In the genomic region with DNA sequence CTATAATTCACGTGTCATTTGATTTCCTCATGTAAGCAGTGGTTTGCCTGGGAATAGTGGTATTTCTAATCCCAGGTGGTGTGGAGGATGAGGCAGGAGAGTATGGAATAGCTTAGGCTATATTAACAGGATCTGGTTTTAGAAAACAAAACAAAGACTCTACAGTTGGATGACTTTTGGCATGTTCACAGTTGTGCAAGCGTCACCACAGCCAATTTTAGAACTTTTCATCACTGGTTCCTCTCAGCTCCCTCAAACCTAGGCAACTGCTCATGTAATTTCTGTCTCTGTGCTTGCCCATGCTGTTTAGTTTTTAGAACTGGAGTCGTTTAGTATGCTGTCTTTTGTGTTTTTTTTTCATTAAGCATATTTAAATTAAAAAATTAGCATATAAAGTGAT, we compare ENCODE assay signal across 16 mouse cellular contexts. TPM values are rescaled to one million over a fixed set of nuclear protein-coding genes. Genes with fewer than 3 reads are reported as not detected.
A peak's percentile ranks its signal among the peaks of the same experiment; 100 is the strongest.
DNase-seq lines count a peak whose midpoint lies in the region; ATAC-seq and TF ChIP-seq lines count a peak whose summit lies in the region.
"Had no signal": no experiment of that assay in that cellular context is flagged by ENCODE, and none has a peak within 500 bp of the region (broad histone marks: within the 10 kb centered on the region; RNA-seq: fewer than 3 reads in every experiment).

No protein-coding gene starts in this region.

- TF ChIP-seq POLR2A in CH12.LX (IDR thresholded peaks at IDR 0.05; ENCODE audit: low read depth, low read length), result no peak

- TF ChIP-seq CTCF in lung, postnatal 0 days (IDR thresholded peaks at IDR 0.05), result no peak
- TF ChIP-seq CTCF in CH12.LX (conservative IDR thresholded peaks at IDR 0.05 in 1 of 2, IDR thresholded peaks at IDR 0.05 in 1 of 2; ENCODE audit: low read depth in 2 of 2, low read length in 2 of 2), result no peak

- dilution Hi-C loops in CH12.LX (cut with MboI; ENCODE audit: extremely low pct_ligation_motif_present, extremely low pct_unique_long_range_greater_than_20kb, low sequenced_read_pairs), result no loop called here

- no peaks in the 10 kb centered on the region for H3K27me3 ChIP-seq in heart, embryonic 10.5 days (ENCODE audit: insufficient read depth, poor library complexity, severe bottlenecking)
- no peaks in the 10 kb centered on the region for H3K27me3 ChIP-seq in lung, postnatal 0 days (replicated peaks; ENCODE audit: insufficient read depth, low read length)
- H3K27me3 ChIP-seq in CH12.LX (replicated peaks), result no peaks in the 10 kb centered on the region
- H3K27me3 ChIP-seq: embryonic facial prominence, embryonic 12.5 days; intestine, embryonic 15.5 days; Patski had no signal

- ATAC-seq in lung, postnatal 0 days, result no peak
- ATAC-seq in megakaryocyte progenitor cell, adult 5-6 weeks (replicated peaks; ENCODE audit: poor library complexity), result peak; percentile 29
- ATAC-seq: intestine, embryonic 15.5 days; Patski had no signal

- peaks cover 81% of the 10 kb centered on the region for H3K79me2 ChIP-seq in CH12.LX (replicated peaks; ENCODE audit: control insufficient read depth, extremely low read depth, insufficient read depth, poor library complexity, severe bottlenecking)

- H3K4me1 ChIP-seq in heart, embryonic 10.5 days, result peaks cover 39% of the 10 kb centered on the region
- peaks cover 21% of the 10 kb centered on the region; the same call in 1 of the 2 replicates for H3K4me1 ChIP-seq in lung, postnatal 0 days (ENCODE audit: insufficient read depth, low read depth, low read length)
- peaks cover 25 to 71% of the 10 kb centered on the region in 2 experiments for H3K4me1 ChIP-seq in CH12.LX (ENCODE audit: control insufficient read depth in 1 of 2, insufficient read depth in 2 of 2)

- WGBS in heart, embryonic 10.5 days, result 80% methylated on average over 3 of the region's 3 CpGs
- 66% methylated on average over 3 of the region's 3 CpGs for WGBS in lung, postnatal 0 days

- no peak overlapping the region for H3K27ac ChIP-seq in heart, embryonic 10.5 days
- no peak overlapping the region for H3K27ac ChIP-seq in lung, postnatal 0 days (ENCODE audit: low read length)
- H3K27ac ChIP-seq in CH12.LX (ENCODE audit: insufficient read depth, low read depth), result peak overlapping the region; percentile 69
- H3K27ac ChIP-seq: embryonic facial prominence, embryonic 12.5 days; intestine, embryonic 15.5 days; limb, embryonic 10.5 days had no signal

- TF ChIP-seq RAD21 in CH12.LX (IDR thresholded peaks at IDR 0.05; ENCODE audit: low read depth, low read length), result no peak

- no peak overlapping the region for H3K4me2 ChIP-seq in lung, postnatal 0 days (replicated peaks; ENCODE audit: low read depth, low read length)
- H3K4me2 ChIP-seq in CH12.LX (ENCODE audit: insufficient read depth, low read depth, poor library complexity, severe bottlenecking), result peak overlapping the region; percentile 58
- H3K4me2 ChIP-seq: embryonic facial prominence, embryonic 12.5 days; intestine, embryonic 15.5 days had no signal

- no peaks in the 10 kb centered on the region for H3K36me3 ChIP-seq in heart, embryonic 10.5 days
- no peaks in the 10 kb centered on the region for H3K36me3 ChIP-seq in lung, postnatal 0 days (ENCODE audit: insufficient read depth, low read length)
- H3K36me3 ChIP-seq in CH12.LX (replicated peaks in 1 of 2; ENCODE audit: control insufficient read depth in 1 of 2, insufficient read depth in 1 of 2, low read length in 1 of 2), result peaks cover 0 to 22% of the 10 kb centered on the region in 2 experiments
- H3K36me3 ChIP-seq: embryonic facial prominence, embryonic 12.5 days; intestine, embryonic 15.5 days; limb, embryonic 10.5 days had no signal

- no peaks in the 10 kb centered on the region for H3K9me3 ChIP-seq in heart, embryonic 10.5 days
- H3K9me3 ChIP-seq in lung, postnatal 0 days (ENCODE audit: low read length), result no peaks in the 10 kb centered on the region
- H3K9me3 ChIP-seq in CH12.LX (replicated peaks; ENCODE audit: low read length), result no peaks in the 10 kb centered on the region
- H3K9me3 ChIP-seq: embryonic facial prominence, embryonic 12.5 days; intestine, embryonic 15.5 days; limb, embryonic 10.5 days had no signal

- no peak for TF ChIP-seq EP300 in lung, postnatal 0 days (IDR thresholded peaks at IDR 0.05)
- TF ChIP-seq EP300 in CH12.LX (IDR thresholded peaks at IDR 0.05; ENCODE audit: low read length), result peak; percentile 67

- no peak overlapping the region for H3K4me3 ChIP-seq in heart, embryonic 10.5 days
- H3K4me3 ChIP-seq in lung, postnatal 0 days (ENCODE audit: low read depth, low read length), result no peak overlapping the region
- H3K4me3 ChIP-seq in CH12.LX (replicated peaks in 1 of 3; ENCODE audit: low read depth in 2 of 3, low read length in 2 of 3, poor library complexity in 1 of 3), result no peak overlapping the region
- H3K4me3 ChIP-seq: embryonic facial prominence, embryonic 12.5 days; intestine, embryonic 15.5 days; limb, embryonic 10.5 days had no signal

- no peak overlapping the region for H3K9ac ChIP-seq in lung, postnatal 0 days (replicated peaks; ENCODE audit: low read depth)
- peak overlapping the region; percentile 27; the same call in 1 of the 2 replicates for H3K9ac ChIP-seq in CH12.LX (ENCODE audit: insufficient read depth, low read depth)
- H3K9ac ChIP-seq: embryonic facial prominence, embryonic 12.5 days; intestine, embryonic 15.5 days had no signal

- DNase-seq in heart, adult 18-20 months, result peak; percentile 54 to 71
- no peak for DNase-seq in heart, embryonic 10.5 days (ENCODE audit: low spot score)
- DNase-seq in lung, postnatal 0 days (ENCODE audit: low spot score), result peak; percentile 47
- no peak for DNase-seq in lung, postnatal 10 days
- DNase-seq in CH12.LX (ENCODE audit: extremely low read depth), result peak; percentile 74
- no peak for DNase-seq in urinary bladder, adult 2 months (ENCODE audit: low spot score)
- no peak for DNase-seq in kidney, adult 9 months
- DNase-seq: adrenal gland, postnatal 25 days; cerebellum, postnatal 10 days; gastrocnemius, postnatal 36 days; kidney, postnatal 4 days had no signal

- in situ Hi-C loops in CH12.LX (cut with MboI; ENCODE audit: low pct_ligation_motif_present, low pct_unique_long_range_greater_than_20kb, low sequenced_read_pairs), result no loop called here

TF ChIP-seq in CH12.LX, 34 proteins besides CTCF, POLR2A, EP300 and RAD21:
- peak; percentile 99 for TF ChIP-seq MEF2A (IDR thresholded peaks at IDR 0.05; ENCODE audit: borderline replicate concordance, low read depth, low read length)
- peak; percentile 57 for TF ChIP-seq BHLHE40 (IDR thresholded peaks at IDR 0.05; ENCODE audit: low read depth, low read length)
- TF ChIP-seq SIN3A (IDR thresholded peaks at IDR 0.05; ENCODE audit: low read length), result 0 out of 2 replicates have a peak, but pooled peaks have one; percentile 22
- peak; percentile 42; the same call in 1 of the 2 replicates for TF ChIP-seq TCF12 (IDR thresholded peaks at IDR 0.05; ENCODE audit: low read depth, low read length)
- TF ChIP-seq ETS1 (conservative IDR thresholded peaks at IDR 0.05; ENCODE audit: low read depth, low read length), result peak; percentile 83
- TF ChIP-seq MAFK (IDR thresholded peaks at IDR 0.05; ENCODE audit: insufficient replicate concordance, low read length), result no peak
- TF ChIP-seq IRF4 (IDR thresholded peaks at IDR 0.05; ENCODE audit: low read depth, low read length), result peak; percentile 67
- TF ChIP-seq JUN (IDR thresholded peaks at IDR 0.05; ENCODE audit: insufficient read depth, low read depth, low read length), result peak; percentile 90
- TF ChIP-seq ZKSCAN1 (IDR thresholded peaks at IDR 0.05; ENCODE audit: borderline replicate concordance, low read depth, low read length), result no peak

RNA-seq across cellular contexts. Expression of gene Dgkd, which starts 3.7 kb away (rescaled TPM):
- 10 to 100 TPM; 35.1 to 46.8 TPM for total RNA-seq in heart, adult 18-20 months (2021)
- 26.6 and 31.6 TPM in 2 replicates for polyA plus RNA-seq in heart, embryonic 10.5 days (2016; fragmentation: Nextera tagmentation; extraction: Ambion mirVana)
- 24.3 and 25.5 TPM in 2 replicates for polyA plus RNA-seq in lung, postnatal 0 days (2015; fragmentation: Nextera tagmentation; extraction: Ambion mirVana)
- total RNA-seq in CH12.LX (2012; rRNA removed), result 73.4 and 89.9 TPM in 2 replicates
- 57.5 and 58.0 TPM in 2 replicates for total RNA-seq in CH12.LX (2014; rRNA removed)
- 73.8 and 77.3 TPM in 2 replicates for polyA plus RNA-seq in CH12.LX (2012; ENCODE audit: insufficient read length, low read depth)
- total RNA-seq in megakaryocyte progenitor cell, adult 5-6 weeks (2015), result 43.0 and 45.0 TPM in 2 replicates
- total RNA-seq in megakaryocyte progenitor cell, adult 5-6 weeks (2017), result 44.3 and 46.7 TPM in 2 replicates
- 22.2 and 22.5 TPM in 2 replicates for polyA plus RNA-seq in urinary bladder, adult 2 months (2012; rRNA removed)

RNA-seq across cellular contexts. Expression of gene Sag, which starts 53.3 kb away (rescaled TPM):
- total RNA-seq in heart, adult 18-20 months (2021), result under 1 TPM; 0.15 to 0.33 TPM
- polyA plus RNA-seq in heart, embryonic 10.5 days (2016; fragmentation: Nextera tagmentation; extraction: Ambion mirVana), result 1.9 and 2.0 TPM in 2 replicates
- 0.38 and 0.49 TPM in 2 replicates for polyA plus RNA-seq in lung, postnatal 0 days (2015; fragmentation: Nextera tagmentation; extraction: Ambion mirVana)
- total RNA-seq in CH12.LX (2012; rRNA removed) (1.0 and 2.5 TPM in 2 replicates), CH12.LX (2014; rRNA removed) (0.19 TPM in 1 of 2 replicates, not detected in the other)
- 0.45 and 2.0 TPM in 2 replicates for polyA plus RNA-seq in CH12.LX (2012; ENCODE audit: insufficient read length, low read depth)
- 0.46 and 0.62 TPM in 2 replicates for total RNA-seq in megakaryocyte progenitor cell, adult 5-6 weeks (2015)
- total RNA-seq in megakaryocyte progenitor cell, adult 5-6 weeks (2017), result 0.14 and 0.25 TPM in 2 replicates
- polyA plus RNA-seq in urinary bladder, adult 2 months (2012; rRNA removed), result 0.39 and 0.96 TPM in 2 replicates

Comparison
In these comparisons a context has a peak if more than half of its experiments do, and no peak if none do; other contexts are left out.
1. DNase-seq: peak in heart, adult 18-20 months (2 of 2), lung, postnatal 0 days (single experiment) and CH12.LX (single experiment); none in heart, embryonic 10.5 days (single experiment), lung, postnatal 10 days (single experiment), urinary bladder, adult 2 months (single experiment) and kidney, adult 9 months (single experiment).